Mouse (Mus musculus) kidney, adult 11 months (tissue): ENCODE results near the gene Peli1.

Experiments
- DNase-seq: peaks from one replicate; pipeline ENCODE4 v3.0.0; 2022

The Peli1 gene

DNA sequence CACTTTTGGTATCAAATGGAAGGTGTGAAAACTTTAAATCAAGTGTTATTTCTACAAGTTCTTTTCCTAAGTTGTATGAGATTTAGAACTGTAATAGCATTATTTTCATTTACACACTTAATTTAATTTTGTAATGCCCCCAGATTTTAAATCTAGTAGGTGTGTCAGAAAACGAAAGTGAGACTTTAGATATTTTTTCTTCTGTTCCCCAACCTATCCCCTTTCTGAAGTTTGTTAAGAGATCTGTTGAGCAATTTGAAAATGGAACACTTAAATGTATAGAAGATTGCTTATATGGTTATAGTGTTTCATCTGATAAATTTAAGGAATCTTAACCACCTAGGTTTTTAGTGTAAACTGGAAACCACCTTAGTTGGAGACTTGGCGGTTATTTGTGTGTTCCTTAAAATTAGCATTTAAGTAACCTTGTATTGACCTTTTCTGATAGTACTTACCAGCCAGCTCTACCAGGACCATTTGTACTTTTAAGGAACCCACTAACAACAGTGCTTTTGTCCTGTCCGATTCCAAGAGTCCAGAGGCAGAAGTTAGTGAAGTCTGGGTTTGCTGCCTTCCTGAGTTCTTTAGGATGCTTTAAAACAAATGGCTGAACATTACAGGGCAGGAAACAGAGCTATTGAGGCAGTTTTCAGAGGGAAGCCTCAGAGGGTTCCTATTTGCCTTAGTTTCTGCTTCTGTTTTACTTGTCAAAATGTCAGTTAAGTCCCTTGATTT lies 2.2 kb downstream of the Peli1 start:
- DNase-seq = no peak

DNA sequence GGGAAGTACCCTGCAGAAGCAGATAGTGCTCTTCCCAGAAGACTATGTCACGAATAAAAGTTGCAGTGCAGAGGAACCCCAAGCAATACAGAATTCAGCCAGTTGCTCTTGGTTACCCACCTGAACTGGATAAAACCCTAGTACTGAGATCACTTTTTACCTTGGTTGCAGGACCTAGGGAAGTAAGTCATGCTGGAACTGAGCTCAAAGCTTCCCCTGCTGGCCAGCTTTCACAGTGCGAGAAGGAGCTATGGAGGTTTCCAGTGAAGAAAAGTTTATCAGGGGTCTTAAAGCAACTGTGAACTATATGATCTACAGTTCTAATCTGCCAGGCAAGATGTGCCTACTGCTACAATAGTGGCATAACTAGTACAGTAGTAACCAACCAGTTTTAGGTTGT lies 5.5 kb downstream of the Peli1 start:
- DNase-seq = no peak

DNA sequence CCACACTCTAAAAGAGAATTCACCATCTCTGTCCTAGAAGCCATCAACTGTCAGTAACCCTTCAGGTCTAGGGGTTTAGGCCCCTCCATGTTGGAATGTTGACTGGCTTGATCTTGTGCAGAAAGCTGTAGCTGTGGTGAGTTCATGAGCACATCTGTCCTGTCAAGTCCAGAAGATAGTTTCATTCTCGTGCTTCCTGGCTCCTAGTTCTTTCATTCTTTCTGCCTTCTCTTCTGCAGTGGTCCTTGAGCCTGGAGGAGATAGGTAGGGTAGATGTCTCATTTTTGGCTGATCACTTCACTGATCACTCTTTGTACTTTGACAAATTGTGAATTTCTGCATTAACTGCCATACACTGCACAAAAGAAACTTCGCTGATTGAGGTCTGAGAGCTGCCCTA lies 7.4 kb downstream of the Peli1 start:
- no peak for DNase-seq

DNA sequence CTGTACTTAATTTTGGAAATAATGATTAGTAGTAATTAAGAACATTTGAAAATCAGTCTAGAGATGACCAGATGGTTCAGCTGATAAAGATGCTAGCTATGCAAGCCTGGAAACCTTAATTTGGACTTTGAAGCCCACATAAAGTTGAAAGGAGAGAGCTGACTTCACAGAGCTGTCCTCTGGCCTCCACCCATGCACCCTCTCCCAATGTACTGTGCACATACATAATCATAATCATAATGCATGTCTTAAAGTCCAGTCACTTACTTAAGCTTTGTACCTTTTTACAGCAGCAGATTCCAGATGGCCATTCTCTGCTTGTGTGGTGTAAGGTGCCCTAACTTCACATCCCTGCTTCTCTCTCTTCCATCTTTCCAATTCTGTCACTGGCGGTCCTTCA lies 9.6 kb downstream of the Peli1 start:
- DNase-seq = no peak

DNA sequence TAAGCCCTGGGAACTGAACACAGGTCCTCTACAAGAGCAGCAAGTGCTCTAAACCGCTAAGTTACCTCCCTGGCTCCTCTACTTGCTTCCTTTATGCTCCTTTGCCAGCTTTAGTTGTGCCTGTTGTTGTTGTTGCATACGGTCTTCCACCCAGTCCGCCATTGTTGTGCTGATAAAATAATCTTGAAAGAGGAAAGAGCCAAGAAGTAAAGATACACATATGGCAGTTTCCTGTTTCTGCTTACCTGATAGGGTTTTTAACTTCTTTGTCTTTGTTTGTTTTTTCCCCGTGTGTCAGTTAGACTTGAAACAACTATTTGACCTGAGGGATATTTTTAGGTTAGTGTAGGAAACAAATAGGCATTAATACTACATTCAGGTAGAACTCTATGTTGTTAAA lies 10.2 kb downstream of the Peli1 start:
- DNase-seq = no peak

DNA sequence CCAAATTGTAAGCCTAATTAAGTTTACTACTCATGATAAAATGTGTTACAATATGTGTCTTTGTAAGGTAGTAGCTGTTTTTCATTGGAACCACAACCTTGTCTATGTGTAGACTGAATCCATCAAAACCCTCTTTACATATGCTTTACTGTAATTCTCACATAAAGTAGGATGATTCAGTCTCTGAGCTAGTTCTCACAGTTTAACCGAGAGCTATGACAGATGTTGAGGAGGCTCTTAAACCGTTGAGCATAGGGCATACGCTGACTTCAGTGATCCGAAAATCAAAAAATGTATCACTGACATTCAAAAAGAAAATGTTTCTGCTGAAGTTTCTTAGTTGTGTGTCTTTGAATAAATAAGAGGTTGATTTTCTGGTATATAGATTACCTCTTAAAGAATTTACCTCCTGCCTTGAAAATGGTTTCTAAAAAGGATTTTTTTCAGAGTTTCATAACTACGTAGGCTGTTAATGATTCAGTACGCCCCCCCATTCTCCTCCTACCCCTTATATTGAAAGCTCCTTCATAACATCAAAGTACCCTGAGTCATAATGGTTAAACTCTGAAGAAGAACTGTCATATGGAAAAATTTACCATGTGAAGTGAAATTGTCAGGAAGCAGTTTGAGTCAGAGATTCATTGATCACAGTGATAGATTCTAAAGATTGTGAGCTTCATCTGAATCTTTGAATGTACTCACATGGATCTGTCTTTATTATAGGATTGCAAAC lies 11.3 kb downstream of the Peli1 start:
- DNase-seq = no peak

DNA sequence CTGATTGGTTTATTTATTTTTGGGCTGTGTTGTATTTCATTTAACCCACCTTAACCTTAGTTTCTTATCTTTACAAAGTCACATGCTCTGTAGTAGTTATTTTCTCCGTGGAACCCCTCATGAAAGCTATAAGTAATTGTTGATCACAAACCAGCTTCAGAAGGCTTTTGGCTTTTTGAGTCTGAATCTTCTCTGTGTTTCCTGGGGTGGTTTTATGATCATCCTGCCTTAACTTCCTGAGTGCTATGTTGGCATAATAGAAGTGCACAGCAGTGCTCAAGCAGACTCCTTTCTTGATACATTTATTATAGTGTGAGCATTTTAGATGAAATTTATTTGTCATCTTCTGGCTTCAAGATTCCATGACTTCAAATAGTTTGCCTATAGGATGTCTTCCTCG lies 12.1 kb downstream of the Peli1 start:
- DNase-seq = no peak

DNA sequence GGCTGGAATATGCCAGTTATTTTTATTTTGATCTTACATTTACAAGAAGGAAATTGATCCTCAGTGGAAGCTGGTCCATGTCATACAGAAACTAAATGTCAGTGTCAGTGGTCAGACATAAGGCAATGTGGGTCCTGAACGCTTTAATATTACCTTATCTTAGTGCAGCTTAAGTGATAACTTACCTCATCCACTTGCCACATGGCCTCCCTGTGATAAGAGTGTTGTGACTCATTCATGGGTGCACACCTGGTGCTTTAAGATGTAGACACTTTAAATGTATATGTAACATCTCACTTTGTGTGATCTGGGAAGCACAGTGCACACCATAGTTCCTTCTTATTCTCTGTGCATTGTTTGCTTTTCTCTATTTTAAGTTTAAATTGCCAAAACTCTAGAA lies 14.3 kb downstream of the Peli1 start:
- no peak for DNase-seq

DNA sequence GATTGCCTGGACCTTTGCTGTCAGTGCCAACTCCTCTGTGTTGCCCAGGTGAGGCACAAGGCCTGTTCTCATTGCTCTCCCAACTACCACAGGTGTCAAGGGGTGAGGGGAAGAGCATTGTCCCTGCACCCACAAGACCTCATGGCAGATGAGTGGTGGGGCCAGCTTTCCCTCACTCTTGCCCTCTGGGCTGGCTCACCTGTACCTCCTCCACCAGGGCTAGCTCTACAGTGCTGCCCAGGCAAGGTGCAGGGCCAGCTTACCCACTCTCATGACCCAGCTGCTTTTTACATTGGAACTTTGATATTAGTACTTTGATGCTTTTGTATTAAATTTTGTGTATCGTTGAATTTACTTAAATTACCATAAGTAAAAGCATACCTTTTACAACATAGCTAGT lies 16.0 kb downstream of the Peli1 start:
- DNase-seq = no peak

DNA sequence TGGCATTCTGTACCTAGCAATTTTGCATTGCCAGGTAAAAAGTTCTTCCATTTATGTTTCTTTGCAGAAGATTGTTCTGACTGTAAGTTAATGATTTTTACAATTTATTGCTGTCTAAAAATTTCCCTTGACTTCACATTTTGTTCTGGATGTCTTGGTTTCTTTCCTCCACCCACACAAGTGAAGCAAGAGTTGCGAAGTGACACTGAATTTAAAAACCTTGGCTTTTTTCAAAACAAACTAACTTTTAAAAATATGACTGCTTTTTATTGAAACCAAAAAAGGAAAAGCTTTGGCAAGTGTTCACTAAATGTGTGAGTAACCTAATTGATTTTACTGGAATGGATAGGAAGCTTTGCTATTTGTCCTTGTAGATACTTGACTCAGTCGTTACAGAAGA lies 18.2 kb downstream of the Peli1 start:
- DNase-seq = no peak

DNA sequence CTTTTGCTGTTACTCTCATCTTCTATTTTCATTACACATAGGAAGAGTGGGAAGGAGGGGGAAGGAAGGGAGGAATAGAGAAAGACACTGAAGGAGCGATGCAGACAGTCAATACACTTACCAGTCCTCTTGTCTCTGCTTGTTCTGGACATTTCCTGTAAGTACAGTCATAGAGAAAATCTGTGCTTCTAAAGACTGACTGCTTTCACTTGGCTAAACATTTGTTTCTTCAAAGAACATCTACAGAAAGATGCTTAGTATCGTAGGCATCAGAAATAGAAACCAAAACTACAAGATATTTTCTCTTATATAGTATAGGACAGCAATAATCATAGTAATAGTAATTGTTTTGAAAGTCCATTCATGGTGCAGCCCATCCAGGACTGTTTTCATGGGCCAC lies 23.4 kb downstream of the Peli1 start:
- DNase-seq = no peak

DNA sequence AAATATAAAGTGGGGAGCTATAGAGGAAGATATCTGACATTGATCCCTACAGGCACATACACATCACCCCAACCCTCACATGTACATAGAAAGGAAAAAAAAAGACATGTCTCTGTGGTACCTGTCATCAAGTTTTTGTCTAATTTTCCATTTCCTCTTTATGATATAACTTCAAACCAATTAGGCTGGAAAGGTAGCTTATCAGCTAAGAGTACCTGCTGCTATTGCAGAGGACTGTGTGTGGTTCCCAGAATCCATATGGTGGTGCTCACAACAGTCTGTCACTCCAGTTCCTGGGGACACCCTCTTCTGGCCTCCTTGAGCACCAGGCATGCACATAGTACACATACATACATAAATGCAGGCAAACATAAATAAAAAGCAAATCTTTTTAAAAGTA lies 24.7 kb downstream of the Peli1 start:
- DNase-seq = no peak

DNA sequence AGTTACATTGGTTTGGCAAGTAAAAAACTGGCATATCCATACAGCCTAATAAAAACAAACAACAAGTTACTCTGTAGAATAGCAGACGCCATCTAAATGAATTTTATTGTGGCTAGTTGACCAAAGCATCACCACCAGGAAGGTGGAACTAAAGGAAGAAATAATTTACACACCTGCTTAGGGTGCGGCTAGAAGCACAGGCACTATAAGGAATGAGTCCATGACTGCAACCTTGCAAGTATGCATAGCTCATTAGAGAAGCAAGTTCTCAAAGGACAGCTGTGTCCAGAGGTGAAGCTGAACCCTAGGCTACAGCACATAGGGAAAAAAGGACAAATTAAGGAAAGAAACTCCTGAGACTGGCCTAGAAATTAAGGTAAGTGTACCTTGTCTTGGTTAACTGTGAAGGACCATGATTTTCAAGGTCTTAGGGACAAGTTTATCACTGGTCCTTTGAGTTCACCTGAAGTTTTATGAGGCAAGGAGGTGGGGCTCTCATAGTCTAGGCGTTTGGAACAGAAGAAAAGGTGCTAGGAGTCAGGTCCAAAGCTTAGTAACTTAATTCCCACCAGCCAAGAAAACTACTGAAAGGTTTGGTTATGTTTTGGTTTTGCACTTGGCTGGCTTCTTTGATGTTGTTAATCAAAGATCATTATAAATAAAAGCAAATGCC lies 25.7 kb downstream of the Peli1 start:
- no peak for DNase-seq

DNA sequence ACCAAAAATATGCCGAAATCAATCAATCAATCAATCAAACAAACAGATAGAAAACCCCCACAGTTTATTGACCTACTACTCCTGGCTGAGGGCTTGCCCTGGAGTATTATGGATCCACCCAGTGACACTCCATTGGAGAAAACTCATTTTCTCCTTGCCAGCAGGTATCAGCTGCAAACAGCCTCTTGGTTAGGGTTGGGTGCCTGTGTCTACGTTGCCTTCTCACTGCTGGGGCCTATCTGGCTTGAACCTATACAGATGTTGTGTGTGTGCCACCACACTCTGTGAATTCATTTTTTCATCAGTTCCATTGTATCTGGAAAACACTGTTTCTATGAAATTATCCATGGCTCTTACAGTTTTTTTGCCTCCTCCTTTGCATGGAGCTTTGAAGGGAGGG lies 30.6 kb downstream of the Peli1 start:
- no peak for DNase-seq

DNA sequence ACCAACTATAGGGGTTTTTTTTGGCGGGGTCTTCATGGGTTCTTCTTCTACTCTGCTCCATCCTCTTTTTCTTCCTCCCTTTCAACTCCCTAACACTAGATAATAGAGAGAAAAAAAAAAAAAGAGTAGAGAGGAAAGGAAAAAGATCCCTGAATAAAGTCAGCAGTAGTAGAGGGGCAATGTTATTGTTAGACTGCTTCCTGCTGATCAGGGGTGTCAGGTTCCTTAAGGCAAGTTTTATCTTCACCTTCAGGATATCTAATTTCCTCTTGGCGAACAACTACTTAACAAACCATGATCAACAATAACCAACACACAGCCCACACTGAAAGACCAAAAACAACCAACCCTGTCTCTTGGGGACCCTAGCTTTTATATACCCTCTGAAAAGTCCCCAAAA lies 31.3 kb downstream of the Peli1 start:
- DNase-seq = no peak

DNA sequence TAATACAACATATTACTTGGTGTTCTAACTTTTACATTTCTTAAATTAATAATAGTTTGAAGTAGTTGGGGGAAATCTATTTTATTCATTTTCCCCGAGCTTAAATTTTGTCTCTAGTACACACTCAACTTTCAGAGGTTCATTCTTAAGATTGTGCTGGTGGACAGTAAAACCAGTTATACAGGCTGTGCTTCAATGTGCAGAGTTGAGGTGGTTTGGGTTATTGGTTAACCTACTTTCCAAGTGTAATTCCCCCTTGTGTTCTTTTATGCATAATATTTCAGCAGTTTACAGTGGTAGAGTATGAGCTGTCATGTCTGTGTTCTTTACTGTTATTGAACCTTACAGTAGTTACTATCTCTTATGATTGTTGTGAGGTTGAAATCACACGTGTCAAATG lies 40.6 kb downstream of the Peli1 start:
- no peak for DNase-seq

DNA sequence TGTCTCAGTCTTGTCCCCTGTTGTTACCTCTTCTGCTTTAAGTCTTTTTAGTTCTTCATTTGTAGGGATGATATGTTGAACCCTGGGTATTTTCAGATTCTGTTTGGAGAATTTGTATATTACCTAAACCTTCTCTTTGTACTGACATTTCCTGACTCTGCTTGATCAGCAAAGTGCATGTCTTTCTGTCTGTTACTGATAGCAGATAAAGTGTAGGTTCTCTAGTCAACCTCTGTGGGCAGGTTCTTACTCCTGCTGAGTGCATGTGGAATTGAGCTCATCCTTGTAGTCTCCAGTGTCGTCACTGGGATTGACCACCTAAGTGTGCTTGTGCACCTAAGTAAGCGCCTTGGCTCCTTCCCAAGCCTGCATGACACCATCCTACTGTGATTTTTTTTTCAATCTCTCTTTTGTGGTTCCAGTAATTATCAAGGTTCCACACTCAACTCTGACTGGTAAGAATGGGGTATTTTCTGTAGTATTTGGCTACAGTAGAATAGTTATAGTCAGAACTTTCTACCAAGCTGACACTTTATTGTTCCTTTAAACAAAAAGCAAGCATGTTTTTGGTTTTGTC lies 43.9 kb downstream of the Peli1 start:
- no peak for DNase-seq

DNA sequence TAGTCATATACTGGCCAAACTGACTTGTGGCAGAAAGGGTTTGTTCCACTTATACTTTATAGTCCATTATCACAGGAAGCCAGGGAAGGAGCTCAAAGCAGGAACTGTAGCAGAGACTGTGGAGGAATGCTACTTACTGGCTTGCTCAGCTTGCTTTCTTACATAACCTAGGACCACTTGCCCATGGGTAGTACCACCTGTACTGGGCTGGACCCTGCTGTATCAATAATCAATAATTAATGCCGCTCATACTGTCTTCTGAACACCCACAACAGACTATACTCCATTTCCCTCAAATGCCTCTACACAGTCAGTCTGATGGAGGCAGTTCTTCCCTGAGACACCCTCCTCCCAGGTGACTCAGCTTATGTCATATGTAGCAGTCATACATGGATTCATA lies 48.4 kb downstream of the Peli1 start:
- no peak for DNase-seq

DNA sequence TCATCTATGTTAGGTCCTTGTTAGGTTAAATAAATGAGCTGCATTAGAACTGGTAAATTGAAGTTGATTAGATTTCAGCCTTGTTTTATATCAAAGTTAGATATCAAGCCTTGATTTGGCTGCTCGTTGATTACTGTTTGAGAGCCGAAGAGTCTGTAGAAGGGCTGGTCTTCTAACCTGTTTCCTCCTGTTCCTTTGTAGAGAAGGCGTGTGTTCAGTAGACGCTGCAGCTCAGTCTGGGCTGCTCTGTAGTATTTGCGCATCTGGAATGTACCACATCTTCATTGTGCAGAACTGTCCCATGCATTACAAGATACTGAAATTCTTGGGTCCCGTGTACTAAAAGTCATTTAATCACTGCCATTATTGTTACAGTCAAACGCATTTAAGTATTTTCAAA lies 50.2 kb downstream of the Peli1 start:
- no peak for DNase-seq

DNA sequence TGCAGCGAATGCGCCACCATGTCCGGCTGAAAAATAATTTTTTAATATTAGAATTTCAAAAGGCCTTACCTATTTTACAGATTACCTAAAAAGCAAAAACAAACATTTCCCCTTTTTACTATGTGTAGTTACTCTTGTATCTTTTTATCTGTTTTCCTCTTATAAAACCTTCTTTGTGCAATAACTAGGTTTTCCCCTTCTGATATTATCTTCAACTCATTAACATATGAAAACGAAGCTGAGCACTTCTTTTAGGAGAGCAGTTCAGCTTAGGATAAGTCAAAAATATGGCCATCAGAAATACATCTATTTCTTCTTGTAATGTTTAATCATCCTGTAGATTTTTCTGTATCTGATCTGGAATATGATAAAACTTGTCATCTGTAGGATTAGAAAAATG lies 50.7 kb downstream of the Peli1 start:
- no peak for DNase-seq

DNA sequence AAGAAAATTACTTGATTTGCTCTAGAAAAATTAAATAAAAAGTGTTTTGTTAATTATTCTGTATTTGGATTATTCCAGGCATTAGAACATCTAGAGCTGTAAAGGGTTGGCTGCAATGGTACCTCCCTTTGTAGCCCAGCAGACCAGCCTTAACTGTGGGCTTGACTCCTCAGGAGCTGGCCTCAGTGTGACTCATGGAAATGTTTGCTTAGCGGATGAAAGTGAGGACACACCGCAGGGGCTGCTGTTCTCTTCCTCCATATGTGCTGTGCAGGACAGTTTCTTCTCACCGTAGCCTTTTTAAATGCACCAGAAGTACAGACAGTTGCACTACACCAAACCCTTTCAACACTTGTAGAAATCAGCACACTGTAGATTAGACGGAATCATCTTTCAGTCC lies 58.4 kb downstream of the Peli1 start:
- no peak for DNase-seq

DNA sequence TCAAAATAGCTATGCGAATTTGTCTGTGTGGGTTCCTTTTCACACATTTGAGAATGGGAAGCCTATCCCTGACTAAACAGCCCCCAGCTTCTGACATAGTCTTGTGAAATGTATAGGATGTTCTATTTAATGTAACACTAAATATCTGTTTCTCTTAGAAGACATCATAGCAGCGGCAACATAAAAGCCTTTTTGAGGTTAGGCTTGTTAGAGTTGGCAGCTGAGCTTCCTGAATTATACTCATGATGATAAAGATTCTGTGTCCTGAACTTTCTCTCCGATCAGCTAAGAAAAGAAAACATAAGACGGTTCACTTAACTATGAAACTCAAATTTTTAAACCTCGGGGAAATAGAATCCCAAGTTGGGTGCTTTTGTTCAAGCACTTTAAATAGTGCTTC lies 59.2 kb downstream of the Peli1 start:
- DNase-seq = no peak

DNA sequence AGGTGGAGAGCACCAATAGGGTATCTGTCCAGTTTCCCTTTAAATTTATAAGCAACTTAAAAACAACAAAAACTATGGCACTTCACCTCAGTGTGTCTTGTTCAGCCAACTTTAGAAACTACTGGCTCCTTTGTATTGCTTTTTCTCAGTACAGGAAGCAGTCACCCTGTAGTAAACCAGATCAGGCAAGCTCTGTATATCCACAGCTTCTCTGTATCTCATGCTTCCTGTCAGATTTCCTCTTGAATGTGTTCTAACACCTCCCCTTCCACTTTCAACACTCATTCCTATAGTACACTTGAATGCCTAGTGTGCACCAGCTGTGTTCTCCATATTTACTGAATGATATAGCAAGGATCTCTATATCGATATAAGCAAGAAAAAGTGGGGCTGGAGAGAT lies 60.6 kb downstream of the Peli1 start:
- DNase-seq = no peak

DNA sequence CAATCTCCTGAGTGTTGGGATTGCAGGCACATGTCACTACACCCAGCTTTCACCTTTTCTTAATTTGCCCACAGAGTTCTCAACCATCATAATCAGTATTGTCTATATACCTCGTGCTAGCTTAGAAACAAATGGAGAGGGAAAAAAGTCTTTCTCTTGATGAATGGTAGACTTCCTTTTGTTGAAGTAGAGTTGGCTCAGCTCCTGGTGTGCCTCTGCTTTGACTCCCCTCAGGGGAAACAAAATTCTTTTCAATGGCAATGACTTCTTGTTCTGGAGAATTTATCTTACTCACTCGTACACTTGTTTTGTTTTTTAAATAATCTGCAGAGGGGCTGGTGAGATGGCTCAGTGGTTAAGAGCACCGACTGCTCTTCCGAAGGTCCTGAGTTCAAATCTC lies 62.0 kb downstream of the Peli1 start:
- DNase-seq = no peak
